Mouse (Mus musculus): ENCODE data around the gene Rnf185.

DNA sequence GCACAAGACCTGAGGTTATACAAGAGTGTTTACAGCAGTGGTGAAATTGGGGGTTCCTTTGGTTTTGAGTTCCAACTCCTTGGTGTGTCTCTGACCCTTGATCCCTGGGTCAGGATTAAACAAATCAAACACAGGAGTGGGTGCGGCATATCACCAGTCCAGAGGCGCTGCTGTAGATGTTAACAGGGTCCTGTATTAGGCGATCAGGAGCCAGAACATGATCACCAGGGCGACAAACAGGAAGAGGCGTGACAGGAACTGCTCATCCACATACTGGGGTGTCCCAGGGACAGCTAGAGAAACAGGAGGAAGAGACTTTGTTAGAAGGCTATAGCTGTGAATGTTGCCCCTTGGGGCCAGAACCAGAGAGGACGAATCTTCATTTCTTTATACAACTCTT lies 34.4 kb downstream of the Rnf185 start:
- TF ChIP-seq CTCF (IDR thresholded peaks at IDR 0.05; ENCODE audit: low read depth) (no peak), EP300 (IDR thresholded peaks at IDR 0.05; ENCODE audit: low read depth) (no peak)
